Mouse (Mus musculus) adrenal gland, adult 8-10 months (tissue): ENCODE results near the gene Snrnp200. TPM values are rescaled to one million over a fixed set of nuclear protein-coding genes. Genes with fewer than 3 reads are reported as not detected.
"Not testable (repeated sequence)": the region's sequence is repeated elsewhere in the genome, so short reads cannot be mapped to it uniquely, and the experiment has no call there.

Source experiments
- DNase-seq: peaks from one replicate; pipeline ENCODE4 v3.0.0; 2022
- total RNA-seq, 4 experiments: library from RNA; stranded (reverse); gene quantifications; 2 replicates each; pipeline ENCODE4 v1.2.4; 2022

The Snrnp200 gene
- total RNA-seq, 4 experiments from 2014 or later: 81.3 to 110 (median 95.1) TPM

DNA sequence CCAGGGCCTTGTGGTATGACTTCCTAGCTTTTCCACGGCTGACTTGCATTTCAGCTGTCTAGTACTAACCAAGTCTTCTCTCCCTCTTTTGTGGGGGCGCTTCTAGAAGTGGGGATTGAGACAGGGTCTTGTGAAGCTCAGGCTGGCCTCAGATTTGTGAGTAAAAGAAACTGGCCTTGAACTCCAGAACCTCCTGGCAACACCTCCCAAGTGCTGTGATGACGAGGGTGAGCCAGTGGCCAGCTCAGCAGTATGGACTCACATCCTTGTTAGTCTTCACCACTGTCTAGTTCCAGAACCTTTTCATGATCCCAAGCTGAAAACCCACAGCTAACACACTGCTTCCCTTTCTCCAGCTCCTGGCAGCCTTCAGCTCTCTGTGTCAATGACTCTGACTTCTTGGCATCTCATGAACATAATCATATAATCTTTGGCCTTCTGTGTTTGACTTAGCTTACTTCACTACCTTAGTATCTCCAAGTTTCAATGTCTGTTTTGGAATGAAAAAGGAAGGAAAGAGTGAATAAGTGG lies 46.5 kb downstream of the Snrnp200 start:
- no peak for DNase-seq

DNA sequence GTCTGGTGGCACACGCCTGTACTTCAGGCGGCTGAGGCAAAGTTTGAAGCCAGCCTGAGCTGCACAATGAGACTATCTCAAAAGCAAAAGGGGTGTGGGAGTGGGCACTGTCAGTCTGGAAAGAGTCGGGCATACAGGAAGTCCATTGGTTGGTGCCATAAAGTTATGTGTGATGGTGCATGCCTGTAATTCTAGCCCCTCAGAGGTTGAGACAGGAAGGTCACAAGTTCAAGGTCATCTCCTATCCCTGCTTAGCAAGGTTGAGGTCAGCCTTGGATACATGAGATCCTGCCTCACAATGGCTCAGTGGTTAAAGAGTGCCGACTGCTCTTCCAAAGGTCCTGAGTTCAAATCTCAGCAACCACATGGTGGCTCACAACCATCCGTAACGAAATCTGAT lies 47.1 kb downstream of the Snrnp200 start:
- DNase-seq: no peak

DNA sequence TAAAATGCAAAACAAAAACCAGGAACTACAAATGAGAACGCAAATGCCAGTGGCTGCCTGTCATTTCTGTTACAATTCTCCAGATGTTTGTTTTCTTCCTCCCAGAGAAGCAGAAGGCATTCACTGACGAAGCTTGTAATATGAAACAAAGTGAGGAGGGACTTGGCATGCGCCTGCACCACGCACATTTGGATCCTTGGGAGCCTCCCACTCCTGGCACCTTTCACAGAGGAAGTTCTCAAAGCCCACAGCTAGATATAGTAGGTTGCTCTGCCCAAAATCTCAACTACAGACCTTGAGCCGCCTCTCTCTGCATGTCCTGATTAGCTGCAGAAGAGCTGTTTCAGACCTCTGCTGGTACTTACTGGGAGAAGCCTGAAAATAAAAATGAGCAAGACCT lies 51.2 kb downstream of the Snrnp200 start:
- DNase-seq: no peak

DNA sequence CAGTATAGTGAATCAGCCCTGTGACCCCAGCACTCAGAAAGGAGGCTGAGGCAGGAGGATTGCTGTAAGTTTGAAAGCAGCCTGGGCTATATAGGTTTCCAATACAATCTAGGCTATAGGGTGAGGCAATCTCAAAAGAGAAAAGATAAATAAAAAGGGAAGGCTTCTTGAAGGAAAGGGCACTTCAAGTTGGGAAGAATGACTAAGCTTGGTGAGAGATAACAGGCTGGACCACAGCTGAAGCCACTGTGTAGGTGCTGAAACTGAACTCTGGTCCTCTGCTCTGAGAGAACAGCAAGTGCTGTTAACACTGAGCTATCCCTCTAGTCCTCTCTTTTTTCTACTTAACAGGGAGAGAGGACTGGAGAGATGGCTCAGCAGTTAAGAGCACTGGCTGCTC lies 54.3 kb downstream of the Snrnp200 start:
- no peak for DNase-seq

DNA sequence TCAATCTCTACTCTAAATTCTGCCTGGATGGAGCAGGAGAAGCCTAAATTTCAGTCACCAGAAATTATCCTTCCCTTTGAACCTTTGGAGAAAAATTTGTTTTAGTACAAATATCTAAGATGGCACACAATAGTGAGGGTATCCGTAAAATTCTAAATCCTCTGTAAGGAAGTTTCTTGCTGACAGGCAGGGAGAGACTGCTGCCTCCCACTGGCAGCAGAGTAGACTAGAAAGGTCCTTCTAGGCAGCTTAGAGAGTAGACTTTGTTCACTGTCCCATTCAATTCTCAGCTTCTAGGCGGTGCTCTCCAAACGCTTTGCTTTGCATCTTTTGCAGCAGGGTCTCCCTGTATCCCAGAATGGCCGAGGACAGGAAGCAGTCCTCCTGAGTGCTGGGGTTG lies 59.7 kb downstream of the Snrnp200 start:
- no peak for DNase-seq

DNA sequence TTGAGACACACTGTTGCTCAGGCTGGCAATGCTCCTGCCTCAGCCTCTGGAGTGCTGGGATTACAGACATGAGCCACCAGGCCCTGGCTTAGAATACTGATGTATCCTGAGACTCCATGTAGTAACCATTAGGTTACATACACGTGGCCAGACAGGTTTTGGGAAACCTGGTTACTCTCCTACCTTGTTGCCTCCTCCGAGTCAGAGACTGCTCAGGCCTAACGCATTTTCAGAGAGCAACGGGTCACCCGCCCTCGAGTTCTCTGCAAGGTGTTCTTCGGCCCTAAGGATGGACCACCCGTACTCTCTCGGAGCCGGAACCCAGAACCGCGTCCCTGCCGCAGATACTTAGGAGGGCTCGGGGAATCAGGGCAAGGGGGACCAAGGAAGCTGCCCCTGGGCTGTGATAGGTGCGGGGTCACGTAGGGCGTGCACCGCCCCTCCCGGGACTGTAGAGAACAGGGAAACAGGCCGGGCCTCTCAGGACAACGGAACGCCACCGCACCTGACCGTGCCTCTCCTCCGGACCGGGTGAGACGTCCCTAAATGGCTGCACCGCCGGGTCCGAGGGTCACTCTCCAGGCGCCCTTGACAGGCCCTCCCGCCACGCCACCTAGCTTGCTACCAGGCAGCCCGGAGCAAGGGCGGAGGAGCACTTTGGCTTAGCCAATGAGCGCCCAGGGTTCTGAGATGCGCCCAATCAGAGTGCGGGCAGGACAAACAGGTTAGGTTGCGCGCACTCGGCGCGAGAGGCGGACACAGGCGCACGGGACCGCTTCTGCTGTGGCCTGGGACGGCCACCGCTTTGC lies 61.5 kb downstream of the Snrnp200 start, which contains the start of gene Stard7:
Gene Stard7, plus strand, starts transcription at position 728 of the 809 bp plus-strand sequence.
- DNase-seq: peak; percentile 95

DNA sequence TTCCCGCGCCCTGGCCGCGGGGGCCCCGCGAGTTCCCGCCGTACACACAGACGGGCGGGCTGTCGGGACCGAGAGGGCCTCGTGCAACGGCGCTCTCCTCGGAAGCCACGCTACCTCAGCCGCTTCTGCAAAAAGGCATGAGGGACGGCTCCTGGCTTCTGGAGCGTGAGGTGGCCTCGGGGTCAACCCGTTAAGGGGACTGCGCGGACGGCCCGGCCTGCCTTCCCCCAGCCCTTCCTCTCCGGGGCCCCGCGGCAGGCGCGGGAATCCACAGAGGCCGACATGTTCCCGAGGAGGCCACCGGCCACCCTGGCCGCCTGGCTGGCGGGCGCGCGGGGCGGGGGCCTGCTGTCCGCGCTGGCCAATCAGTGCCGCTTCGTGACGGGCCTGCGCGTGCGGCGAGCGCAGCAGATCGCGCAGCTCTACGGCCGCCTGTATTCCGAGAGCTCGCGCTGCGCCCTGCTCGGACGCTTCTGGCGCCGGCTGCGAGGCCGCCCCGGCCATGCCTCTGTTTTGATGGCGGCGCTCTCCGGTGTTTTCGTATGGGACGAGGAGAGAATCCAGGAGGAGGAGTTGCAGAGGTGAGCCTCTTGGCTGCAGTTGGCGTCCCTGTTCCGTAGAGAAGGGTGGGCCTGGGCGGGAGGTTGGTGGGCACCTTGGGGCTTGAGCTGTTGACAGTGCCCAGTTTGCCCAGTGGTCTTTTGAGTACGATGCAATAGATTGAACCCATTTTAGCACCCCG lies 62.3 kb downstream of the Snrnp200 start:
- peak; percentile 84 for DNase-seq

DNA sequence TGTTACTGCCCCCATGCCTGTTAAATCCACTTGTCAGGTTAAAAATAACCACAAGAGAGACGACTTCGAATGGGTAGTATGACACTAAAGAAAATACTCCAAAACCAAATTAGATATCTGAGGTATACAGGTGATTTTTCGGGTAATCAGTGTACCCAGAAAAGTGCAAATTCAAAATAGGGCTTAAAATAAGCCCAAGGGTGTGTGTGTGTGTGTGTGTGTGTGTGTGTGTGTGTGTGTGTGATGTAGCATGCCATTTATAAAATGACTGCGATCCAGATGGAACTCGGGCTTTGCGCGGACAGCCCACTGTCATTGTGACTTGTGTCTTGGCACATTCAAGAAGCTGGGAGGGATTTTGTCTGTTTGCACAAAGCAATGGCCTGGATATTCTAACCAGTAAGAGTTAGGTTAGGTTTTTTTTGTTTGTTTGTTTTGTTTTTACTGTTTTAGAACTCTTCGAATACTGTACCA lies 62.9 kb downstream of the Snrnp200 start:
- no peak for DNase-seq

DNA sequence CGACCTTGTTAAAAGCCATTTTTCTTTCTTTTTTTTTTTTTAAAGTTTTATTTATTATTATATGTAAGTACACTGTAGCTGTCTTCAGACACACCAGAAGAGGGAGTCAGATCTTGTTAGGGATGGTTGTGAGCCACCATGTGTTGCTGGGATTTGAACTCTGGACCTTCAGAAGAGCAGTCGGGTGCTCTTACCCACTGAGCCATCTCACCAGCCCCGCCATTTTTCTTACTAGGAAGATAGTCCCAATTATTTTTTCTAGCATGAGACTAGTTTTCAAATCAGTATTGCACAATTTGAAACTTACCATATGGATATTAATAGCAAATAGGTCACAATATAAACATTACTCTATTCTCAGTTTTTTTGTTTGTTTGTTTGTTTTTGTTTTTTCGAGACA lies 63.9 kb downstream of the Snrnp200 start:
- not testable (repeated sequence) for DNase-seq

DNA sequence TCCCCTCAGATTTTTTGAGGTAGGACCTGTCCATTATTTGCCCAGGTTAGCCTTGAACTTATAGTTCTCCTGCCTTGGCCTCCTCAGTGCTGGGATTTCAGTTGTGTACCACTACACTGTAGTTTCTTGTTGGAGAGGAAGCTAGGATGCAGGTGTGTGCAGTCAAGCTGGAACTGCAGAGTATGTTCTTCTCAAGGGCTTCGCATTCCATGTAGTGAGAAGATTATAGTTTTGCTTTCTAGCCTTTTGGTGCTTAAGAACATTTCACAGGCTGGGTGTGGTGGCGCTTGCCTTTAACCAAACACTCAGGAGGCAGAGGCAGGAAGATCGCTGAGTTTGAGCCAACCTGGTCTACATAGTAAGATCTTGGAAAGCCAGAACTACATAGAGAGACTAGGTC lies 64.6 kb downstream of the Snrnp200 start:
- no peak for DNase-seq

DNA sequence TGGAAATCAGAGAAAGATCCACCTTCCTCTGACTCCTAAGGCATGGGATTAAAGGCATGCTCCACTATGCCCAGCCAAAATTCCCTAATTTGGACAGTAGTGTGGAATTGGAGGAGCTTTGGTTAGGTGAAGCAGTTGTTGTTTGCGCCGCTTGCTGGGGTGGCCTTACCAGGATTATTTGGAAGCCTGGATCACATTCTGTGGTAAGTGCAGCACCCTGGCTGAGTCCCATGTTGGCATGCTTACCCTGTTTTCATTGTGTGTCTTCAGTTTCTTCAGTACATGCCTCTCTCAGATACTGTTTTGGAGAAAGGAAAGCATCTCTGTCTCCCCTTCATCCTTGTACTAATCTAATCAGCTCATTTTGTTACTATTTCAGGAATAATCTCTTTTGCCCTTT lies 66.4 kb downstream of the Snrnp200 start:
- no peak for DNase-seq

DNA sequence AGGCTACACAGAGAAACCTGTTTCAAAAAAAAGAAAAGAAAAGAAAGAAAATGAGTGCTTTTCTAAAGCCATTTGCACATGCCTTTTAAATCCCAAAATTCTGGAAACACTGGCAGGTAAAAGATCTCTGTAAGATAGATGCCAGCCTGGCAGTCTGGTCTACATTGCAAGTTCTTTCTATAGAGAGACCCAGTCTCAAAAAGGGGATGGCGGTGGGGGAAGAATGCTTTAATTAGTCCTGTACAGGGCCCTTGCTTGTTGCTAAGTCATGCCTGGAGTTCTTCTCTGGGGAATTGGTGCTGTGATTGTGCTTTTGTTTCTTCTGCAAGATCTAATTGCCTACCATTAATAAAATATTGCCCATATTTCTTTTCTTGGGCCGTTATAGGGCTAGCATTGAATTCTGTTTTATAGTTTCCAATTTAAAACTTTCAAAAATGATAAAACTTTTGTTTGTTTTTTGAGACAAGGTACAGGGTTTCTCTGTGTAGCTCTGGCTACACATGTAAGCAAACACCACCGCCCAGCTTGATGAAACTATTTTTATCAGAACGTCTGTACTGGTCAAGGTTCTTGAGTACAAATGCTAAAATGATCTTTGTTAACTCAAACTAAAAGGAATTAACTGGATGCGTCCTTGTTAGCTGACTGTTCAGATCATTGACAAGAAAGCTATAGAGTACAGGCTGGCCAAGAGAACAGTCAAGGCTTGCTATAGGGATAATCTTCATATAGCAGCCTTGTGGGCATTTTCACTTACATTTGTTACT lies 67.5 kb downstream of the Snrnp200 start:
- DNase-seq: no peak

DNA sequence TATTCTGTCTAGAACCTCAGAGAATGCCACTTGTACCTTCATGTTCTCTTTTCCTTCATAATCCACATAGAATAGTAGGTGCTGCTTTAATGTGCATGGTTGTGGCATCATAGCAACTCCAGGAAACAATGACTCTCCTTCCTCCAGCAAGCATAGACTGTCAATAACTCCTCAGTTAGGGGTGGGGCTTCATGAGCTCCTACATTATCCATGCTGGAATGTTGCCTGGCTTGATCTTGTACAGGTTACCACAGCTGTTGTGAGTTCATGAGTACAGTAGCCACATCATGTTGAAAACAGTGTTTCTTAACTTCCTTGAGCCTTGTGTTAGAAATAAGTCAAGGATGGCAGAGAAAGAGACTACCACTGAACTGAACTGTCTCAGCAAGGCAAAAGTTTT lies 70.0 kb downstream of the Snrnp200 start:
- no peak for DNase-seq

Other genes starting within 250 kb of the Snrnp200 start
- 10 to 100 TPM in 3 of 4 experiments, 1 to 10 TPM in 1; 9.4 to 15.7 (median 12.3) TPM for gene Ap4e1, start 199.7 kb upstream of the Snrnp200 start, total RNA-seq
- gene Blvra, start 137.7 kb upstream of the Snrnp200 start, total RNA-seq: 10 to 100 TPM; 26.7 to 33.4 (median 29.3) TPM
- gene Ncaph, start 74.4 kb upstream of the Snrnp200 start, total RNA-seq: 1 to 10 TPM; 1.6 to 2.4 (median 1.7) TPM
- 1 to 10 TPM; 4.8 to 6.5 (median 5.4) TPM for gene Itpripl1, start 64.9 kb upstream of the Snrnp200 start, total RNA-seq
- 1 to 10 TPM; 1.1 to 2.5 (median 1.9) TPM for gene 1810024B03Rik, start 106 bp upstream of the Snrnp200 start, total RNA-seq
- 100 to 1,000 TPM; 121 to 155 (median 131) TPM for gene Ciao1, start 39.4 kb downstream of the Snrnp200 start, total RNA-seq
- 10 to 100 TPM; 80.3 to 95.7 (median 89.0) TPM for gene Tmem127, start 39.5 kb downstream of the Snrnp200 start, total RNA-seq
- 100 to 1,000 TPM; 108 to 147 (median 121) TPM for gene Stard7, start 61.8 kb downstream of the Snrnp200 start, total RNA-seq
- gene Dusp2, start 127.8 kb downstream of the Snrnp200 start, total RNA-seq: under 1 TPM; 0.91 to 0.96 (median 0.92) TPM
- gene Astl, start 130.3 kb downstream of the Snrnp200 start, total RNA-seq: not detected
- 1 to 10 TPM; 1.1 to 1.7 (median 1.6) TPM for gene Adra2b, start 154.8 kb downstream of the Snrnp200 start, total RNA-seq
- under 1 TPM in 3 of 4 experiments, not detected in 1; 0.17 to 0.94 (median 0.71) TPM for gene Gpat2, start 216.8 kb downstream of the Snrnp200 start, total RNA-seq
- 10 to 100 TPM; 50.4 to 65.8 (median 54.9) TPM for gene Fahd2a, start 236.2 kb downstream of the Snrnp200 start, total RNA-seq